Mouse (Mus musculus) kidney, adult 11 months (tissue): Measurements from ENCODE around the gene Mindy3.
A peak's percentile ranks its signal among the peaks of the same experiment; 100 is the strongest.

Experiments used
- DNase-seq: peaks from one replicate; pipeline ENCODE4 v3.0.0; 2022

The Mindy3 gene

DNA sequence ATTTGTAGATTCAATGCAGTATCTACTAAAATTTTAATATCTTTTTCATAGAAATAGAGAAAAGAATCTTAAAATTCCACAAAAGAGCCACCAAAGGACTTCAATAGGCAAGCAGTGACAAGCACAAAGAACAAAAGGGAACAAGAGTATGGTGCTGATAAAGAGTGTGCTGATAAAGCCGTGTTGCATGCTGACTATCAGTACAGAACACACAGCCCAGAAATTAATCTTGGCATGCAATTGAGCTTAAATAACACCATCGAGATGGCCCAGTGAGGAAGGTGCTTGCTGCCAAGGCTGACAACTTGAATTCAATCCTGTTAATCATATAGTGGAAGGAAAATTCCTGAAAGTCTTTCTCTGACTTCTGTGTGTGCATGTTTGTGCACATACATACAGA is 50.8 kb downstream of the Mindy3 start:
- no peak for DNase-seq

- DNase-seq = no peak
These were observed 51.3 kb downstream of the Mindy3 start for GRCm38 (mm10) chr2:12368016-12368415.

DNA sequence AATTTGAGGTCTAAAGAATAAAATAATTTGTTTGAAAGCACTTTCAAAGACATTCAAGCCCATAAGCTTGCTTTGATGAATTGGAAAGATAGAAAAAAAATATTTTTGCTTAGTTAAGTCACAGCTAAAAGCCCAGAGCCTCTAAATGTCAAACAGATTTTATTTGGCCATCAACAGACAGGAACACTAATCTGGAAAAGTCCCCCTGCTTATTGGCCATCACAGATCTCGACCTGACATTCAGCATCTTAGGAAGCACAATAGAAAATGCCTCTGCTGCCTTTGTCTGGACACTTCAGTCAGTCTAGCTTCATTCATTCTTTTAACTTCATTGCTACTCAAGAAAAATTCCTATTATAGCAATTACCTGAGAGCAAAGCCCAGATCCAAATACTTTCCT is 58.0 kb downstream of the Mindy3 start:
- DNase-seq = no peak

DNA sequence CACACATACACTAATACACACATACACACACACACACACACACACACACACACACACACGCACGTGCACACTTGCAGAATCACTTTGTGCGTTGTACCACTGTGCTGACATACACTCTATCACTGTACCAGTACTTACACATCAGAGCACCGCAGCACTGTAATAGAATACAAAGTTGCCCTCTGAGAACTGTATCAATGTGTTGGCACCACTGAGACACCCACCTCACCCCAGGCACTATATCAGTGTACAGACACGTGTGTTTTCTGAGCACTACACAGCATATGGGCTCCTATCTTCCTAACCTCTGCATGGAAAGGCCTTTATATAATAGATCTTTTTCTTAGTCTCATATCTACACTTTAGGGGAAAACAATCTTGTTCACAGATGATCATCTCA is 64.4 kb downstream of the Mindy3 start:
- DNase-seq = no peak

- DNase-seq = no peak
These were observed 70.4 kb downstream of the Mindy3 start for GRCm38 (mm10) chr2:12348914-12349313.

DNA sequence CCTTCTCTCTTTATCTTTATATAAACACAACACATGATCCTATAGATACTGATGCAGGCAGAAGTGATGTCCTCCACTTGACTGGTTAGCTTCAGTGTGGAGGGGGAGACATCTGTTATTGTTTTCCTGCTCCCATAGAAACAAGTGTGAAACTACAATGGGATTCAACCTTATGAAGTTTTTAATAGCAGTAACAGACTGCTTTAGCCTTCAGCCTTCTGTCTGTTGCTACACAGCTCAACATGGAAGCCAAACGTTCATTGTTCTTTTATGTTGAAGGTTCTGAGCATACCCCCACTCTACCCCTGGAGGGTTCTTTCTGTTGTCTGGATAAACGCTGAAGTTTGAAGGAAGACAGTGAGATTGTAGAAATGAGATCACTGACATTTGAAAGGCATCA is 87.3 kb downstream of the Mindy3 start:
- DNase-seq = no peak

DNA sequence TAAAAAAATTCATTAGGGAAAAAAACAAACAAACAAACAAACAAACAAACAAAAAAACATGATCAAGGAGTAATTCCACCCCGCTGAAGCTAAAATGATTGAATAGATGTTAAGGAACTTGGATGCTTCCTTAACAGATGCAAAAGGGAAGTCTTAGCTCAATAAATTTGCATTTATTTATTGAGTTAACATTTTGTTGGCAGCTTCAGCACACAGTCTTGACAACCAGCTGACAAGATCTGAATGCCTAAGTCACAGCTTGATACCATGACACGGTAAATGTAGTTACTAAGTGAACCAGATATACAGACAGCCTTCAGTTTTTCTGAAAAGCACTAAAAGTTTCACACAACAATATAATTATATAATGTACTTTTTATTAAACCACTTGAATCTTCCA is 89.7 kb downstream of the Mindy3 start:
- DNase-seq = no peak

GRCm38 (mm10) chr2:12329068-12329407 is 90.2 kb downstream of the Mindy3 start:
- no peak for DNase-seq

- no peak for DNase-seq
These were observed 90.8 kb downstream of the Mindy3 start for GRCm38 (mm10) chr2:12328355-12329067.

DNA sequence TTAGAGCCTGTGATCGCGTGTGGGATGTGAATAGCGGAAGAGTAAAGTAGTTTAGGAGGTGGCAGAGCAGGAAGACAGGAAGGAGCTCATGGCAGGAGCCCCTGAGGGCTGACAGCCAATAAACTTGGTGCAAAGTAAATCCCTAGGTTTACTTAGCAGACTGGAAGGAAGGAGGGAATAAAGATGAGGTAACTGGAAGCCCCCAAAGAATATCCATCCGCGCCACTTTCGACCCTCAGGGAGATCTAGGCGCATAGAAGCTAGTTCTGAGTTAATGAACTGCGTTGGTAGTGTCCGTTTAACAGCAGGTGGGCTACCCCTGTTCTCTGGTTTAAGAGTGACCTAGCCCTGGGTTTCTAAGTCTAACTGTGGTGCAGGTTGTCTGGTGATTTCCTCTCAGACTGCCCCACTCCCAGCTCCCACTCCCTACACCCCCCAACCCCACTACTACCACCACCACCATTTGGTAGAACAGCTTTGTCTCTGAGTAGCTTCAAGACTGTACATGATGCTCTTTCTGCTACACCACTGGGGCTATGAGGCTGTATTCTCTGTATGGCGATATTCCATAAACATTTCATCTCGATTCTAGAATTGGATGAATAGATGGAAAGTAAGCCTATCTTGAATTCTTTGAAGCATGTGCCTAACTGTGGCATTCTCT is 91.4 kb downstream of the Mindy3 start:
- DNase-seq = no peak

- DNase-seq = peak; percentile 6
These were observed 92.1 kb downstream of the Mindy3 start for GRCm38 (mm10) chr2:12327216-12327615.

GRCm38 (mm10) chr2:12325868-12326267 is 93.4 kb downstream of the Mindy3 start:
- no peak for DNase-seq

DNA sequence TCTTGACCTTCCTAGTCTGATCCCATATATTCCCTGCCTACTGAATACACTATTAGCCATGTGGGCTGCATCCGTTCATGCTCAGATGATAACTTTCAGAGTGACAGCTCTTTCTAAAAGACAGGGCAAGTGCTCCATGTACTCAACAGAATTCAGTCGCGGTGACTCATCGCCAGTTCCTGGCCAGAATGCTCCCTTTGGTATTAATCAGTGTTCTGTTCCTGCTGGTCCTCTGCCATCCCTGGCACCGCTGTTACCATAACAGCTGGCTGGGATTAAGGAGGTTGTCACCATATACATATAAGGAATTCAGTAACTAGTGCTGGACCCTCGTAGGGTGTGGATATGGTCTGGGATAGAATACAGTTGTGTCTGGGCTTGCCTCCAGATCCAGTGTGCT is 93.9 kb downstream of the Mindy3 start:
- DNase-seq = no peak

DNA sequence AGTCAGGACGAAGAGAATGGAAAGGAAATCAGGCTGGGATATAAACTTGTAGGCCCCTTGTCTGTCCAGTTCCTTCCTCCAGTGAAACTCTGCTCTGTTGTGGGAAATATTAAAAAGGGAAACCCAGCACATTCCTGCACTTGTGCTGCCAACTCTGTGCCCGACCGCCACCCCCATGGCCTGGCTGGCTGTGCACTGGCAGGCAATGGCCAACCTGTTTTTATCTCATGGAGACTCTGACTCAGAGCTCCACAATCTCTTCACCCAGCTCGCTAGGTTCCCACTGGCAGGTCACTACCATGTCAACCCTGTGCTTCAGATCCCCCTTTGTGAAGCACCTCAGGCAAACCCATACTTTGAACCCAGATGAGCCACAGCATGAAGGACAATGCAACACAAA is 98.4 kb downstream of the Mindy3 start:
- DNase-seq = no peak

- DNase-seq = no peak
These were observed 100.6 kb downstream of the Mindy3 start for GRCm38 (mm10) chr2:12318715-12319114.

GRCm38 (mm10) chr2:12318036-12318435 is 101.2 kb downstream of the Mindy3 start:
- no peak for DNase-seq

DNA sequence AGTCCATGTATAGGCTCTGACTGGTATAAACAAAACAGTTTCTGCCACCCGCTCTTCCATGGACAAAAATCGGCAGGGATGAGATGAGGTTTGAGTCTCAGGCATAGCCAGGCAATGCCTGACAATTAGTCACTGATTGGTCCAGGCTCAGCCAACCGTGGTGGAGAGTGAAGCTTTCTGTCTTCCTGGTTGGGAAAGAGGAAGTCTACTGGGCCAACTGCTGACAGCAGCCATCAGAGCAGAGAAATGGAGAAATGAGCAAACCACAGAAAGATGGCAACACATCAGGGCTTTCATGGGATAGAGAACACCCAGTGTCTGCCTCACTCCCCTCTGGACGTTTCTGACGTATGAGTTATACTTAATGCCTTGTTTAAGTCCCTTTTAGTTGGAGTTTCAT is 101.9 kb downstream of the Mindy3 start:
- DNase-seq = no peak

- DNase-seq = no peak
These were observed 102.9 kb downstream of the Mindy3 start for GRCm38 (mm10) chr2:12316361-12316760.

GRCm38 (mm10) chr2:12314028-12314427 is 105.2 kb downstream of the Mindy3 start:
- DNase-seq = no peak

DNA sequence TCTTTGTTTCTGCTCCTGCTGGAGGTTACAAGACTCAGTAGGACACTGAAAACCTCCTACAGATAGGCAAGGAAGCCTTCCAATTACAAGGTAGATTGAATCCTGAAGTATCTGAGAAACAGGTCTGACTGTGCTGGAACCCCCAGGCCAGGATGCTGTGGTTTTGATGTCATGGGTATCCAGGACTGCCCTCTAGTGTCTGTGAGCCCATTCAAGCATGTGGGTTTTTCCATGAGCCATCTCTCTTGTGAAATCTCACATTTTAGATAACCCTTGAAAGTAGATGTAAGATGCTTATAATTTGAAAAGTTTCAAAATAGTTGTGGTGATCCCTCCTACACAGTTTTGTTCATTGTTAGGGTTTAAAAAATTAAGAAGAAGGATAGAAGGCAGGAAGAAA is 110.8 kb downstream of the Mindy3 start:
- DNase-seq = no peak

GRCm38 (mm10) chr2:12307311-12307710 is 112.0 kb downstream of the Mindy3 start:
- no peak for DNase-seq

- no peak for DNase-seq
These were observed 114.1 kb downstream of the Mindy3 start for GRCm38 (mm10) chr2:12305064-12305650.

- DNase-seq = peak; percentile 57
These were observed 117.7 kb downstream of the Mindy3 start, which contains the start of gene Itga8 for GRCm38 (mm10) chr2:12301431-12302170. Gene Itga8 (minus strand): TSS chr2:12301922.
